Mouse (Mus musculus): ENCODE results near the gene C1qtnf3. TPM values are rescaled to one million over a fixed set of nuclear protein-coding genes. Genes with fewer than 3 reads are reported as not detected.

The C1qtnf3 gene
- polyA plus RNA-seq, 1 experiment = 0.08 TPM

DNA sequence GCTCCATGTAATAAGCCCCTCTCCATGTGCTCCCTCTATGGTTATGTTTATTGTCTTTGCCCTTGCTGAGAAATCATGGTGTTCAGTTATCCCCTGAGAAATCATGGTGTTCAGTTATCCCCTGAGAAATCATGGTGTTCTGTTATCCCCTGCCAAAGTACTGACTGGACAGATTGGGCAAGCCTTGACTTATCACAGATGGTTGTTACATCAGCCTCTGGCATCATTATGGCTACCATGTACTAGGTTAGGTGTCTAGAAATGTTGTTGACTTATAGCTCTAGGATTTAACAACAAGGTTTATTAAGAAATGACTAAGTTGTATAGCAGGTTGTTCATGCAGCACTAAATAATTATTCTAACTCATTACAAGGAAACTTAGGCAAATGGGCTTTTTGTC is 30.1 kb upstream of the C1qtnf3 start:
- Histone ChIP-seq H3K27me3 (ENCODE audit: control insufficient read depth, insufficient read depth, low read length) (no peaks in the 10 kb centered on the region), H3K4me3 (ENCODE audit: control insufficient read depth, insufficient read depth, low read length) (no peak overlapping the region), H3K4me1 (replicated peaks; ENCODE audit: control insufficient read depth, insufficient read depth, low read length) (no peaks in the 10 kb centered on the region), H3K36me3 (ENCODE audit: control insufficient read depth, insufficient read depth, low read length) (no peaks in the 10 kb centered on the region), H3K27ac (ENCODE audit: control insufficient read depth, insufficient read depth, low read length) (no peak overlapping the region)
- no peak for TF ChIP-seq CTCF (IDR thresholded peaks at IDR 0.05; ENCODE audit: borderline replicate concordance, control insufficient read depth, extremely low read depth, insufficient read depth, low read length, poor library complexity)
- TF ChIP-seq POLR2A (IDR thresholded peaks at IDR 0.05; ENCODE audit: control insufficient read depth, extremely low read depth, insufficient read depth, low read length, poor library complexity) = no peak
- DNase-seq = no peak

- H3K27me3 ChIP-seq (ENCODE audit: control insufficient read depth, insufficient read depth, low read length) = no peaks in the 10 kb centered on the region
- no peaks in the 10 kb centered on the region for H3K36me3 ChIP-seq (ENCODE audit: control insufficient read depth, insufficient read depth, low read length)
- DNase-seq = no peak
- TF ChIP-seq POLR2A (IDR thresholded peaks at IDR 0.05; ENCODE audit: control insufficient read depth, extremely low read depth, insufficient read depth, low read length, poor library complexity) (no peak), CTCF (IDR thresholded peaks at IDR 0.05; ENCODE audit: borderline replicate concordance, control insufficient read depth, extremely low read depth, insufficient read depth, low read length, poor library complexity) (no peak)
- H3K4me3 ChIP-seq (ENCODE audit: control insufficient read depth, insufficient read depth, low read length) = no peak overlapping the region
- no peak overlapping the region for H3K27ac ChIP-seq (ENCODE audit: control insufficient read depth, insufficient read depth, low read length)
- H3K4me1 ChIP-seq (replicated peaks; ENCODE audit: control insufficient read depth, insufficient read depth, low read length) = no peaks in the 10 kb centered on the region
- WGBS = 81% methylated on average over 3 of the region's 3 CpGs
These were observed 29.6 kb upstream of the C1qtnf3 start for GRCm38 (mm10) chr15:10922570-10922969.

DNA sequence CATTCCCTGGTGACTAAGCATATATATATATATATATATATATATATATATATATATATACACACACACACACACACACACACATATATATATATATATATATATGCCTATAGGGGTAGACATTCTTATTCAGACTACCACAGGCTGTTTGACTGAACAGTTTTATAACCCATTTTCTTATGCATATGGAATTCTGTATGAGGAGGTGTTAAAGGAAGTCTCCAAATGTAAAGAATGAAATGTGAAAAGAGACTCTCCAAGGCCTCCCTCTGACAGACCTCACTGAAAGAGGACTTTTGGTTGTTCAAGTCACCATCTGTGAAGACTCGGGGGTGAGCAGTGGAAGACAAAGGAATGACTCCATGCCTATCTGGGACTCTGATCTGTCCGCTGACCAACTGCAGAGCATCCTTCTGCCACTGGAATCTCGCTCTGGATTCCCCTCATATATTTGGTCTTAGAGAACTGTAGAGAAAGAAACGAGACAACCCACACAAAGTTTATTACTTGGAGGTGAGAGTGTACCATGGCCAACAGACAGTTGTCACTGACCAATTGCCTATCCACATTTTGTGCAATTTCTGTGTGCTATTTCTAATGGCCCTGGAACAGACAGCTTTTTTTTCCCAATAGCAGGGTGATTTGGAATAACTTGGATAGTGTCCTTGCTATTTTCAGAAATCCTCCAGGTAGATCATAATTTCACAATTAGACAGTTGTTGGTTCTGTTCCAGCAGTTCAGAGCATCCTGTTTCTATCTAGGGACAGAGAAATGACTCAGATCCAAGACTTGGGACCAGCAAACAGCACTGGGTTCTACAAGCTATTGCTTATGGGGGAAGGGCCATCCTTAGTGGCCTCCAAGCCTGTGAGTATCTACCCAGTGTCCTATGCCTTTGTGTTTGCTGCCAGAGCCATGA is 28.8 kb upstream of the C1qtnf3 start:
- Histone ChIP-seq H3K36me3 (ENCODE audit: control insufficient read depth, insufficient read depth, low read length) (no peaks in the 10 kb centered on the region), H3K4me3 (ENCODE audit: control insufficient read depth, insufficient read depth, low read length) (no peak overlapping the region), H3K27me3 (ENCODE audit: control insufficient read depth, insufficient read depth, low read length) (no peaks in the 10 kb centered on the region), H3K4me1 (replicated peaks; ENCODE audit: control insufficient read depth, insufficient read depth, low read length) (no peaks in the 10 kb centered on the region), H3K27ac (ENCODE audit: control insufficient read depth, insufficient read depth, low read length) (no peak overlapping the region)
- 90% methylated on average over 4 of the region's 4 CpGs for WGBS
- DNase-seq = no peak
- TF ChIP-seq POLR2A (IDR thresholded peaks at IDR 0.05; ENCODE audit: control insufficient read depth, extremely low read depth, insufficient read depth, low read length, poor library complexity) (no peak), CTCF (IDR thresholded peaks at IDR 0.05; ENCODE audit: borderline replicate concordance, control insufficient read depth, extremely low read depth, insufficient read depth, low read length, poor library complexity) (no peak)

DNA sequence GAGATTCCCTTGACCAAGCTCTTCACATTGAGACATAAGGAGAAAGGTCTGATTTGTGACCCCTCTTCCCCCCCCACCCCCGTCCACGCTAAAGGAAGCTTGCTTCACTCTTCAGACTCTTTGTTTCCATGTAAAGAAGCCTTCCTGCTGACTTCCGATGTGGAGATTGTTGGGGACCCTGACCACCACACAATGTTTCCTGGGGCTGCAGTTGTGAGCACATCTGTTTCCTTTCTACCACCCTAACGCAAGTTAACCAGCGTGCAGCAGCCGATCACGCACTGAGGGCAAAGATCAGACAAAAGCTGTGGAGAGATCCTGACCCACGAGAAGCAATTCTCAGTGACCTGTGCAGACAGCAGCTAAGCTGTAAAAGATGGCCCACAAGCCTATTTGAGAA is 24.8 kb upstream of the C1qtnf3 start:
- no peaks in the 10 kb centered on the region for H3K27me3 ChIP-seq (ENCODE audit: control insufficient read depth, insufficient read depth, low read length)
- TF ChIP-seq POLR2A (IDR thresholded peaks at IDR 0.05; ENCODE audit: control insufficient read depth, extremely low read depth, insufficient read depth, low read length, poor library complexity) (no peak), CTCF (IDR thresholded peaks at IDR 0.05; ENCODE audit: borderline replicate concordance, control insufficient read depth, extremely low read depth, insufficient read depth, low read length, poor library complexity) (no peak)
- WGBS = 8% methylated on average over 8 of the region's 8 CpGs
- H3K4me3 ChIP-seq (ENCODE audit: control insufficient read depth, insufficient read depth, low read length) = no peak overlapping the region
- H3K4me1 ChIP-seq (replicated peaks; ENCODE audit: control insufficient read depth, insufficient read depth, low read length) = no peaks in the 10 kb centered on the region
- H3K27ac ChIP-seq (ENCODE audit: control insufficient read depth, insufficient read depth, low read length) = no peak overlapping the region
- DNase-seq = no peak
- no peaks in the 10 kb centered on the region for H3K36me3 ChIP-seq (ENCODE audit: control insufficient read depth, insufficient read depth, low read length)

- H3K4me3 ChIP-seq (ENCODE audit: control insufficient read depth, insufficient read depth, low read length) = no peak overlapping the region
- no peak for DNase-seq
- H3K27me3 ChIP-seq (ENCODE audit: control insufficient read depth, insufficient read depth, low read length) = no peaks in the 10 kb centered on the region
- H3K4me1 ChIP-seq (replicated peaks; ENCODE audit: control insufficient read depth, insufficient read depth, low read length) = no peaks in the 10 kb centered on the region
- no peaks in the 10 kb centered on the region for H3K36me3 ChIP-seq (ENCODE audit: control insufficient read depth, insufficient read depth, low read length)
- WGBS = 96% methylated on average over 5 of the region's 5 CpGs
- no peak for TF ChIP-seq CTCF (IDR thresholded peaks at IDR 0.05; ENCODE audit: borderline replicate concordance, control insufficient read depth, extremely low read depth, insufficient read depth, low read length, poor library complexity)
- no peak for TF ChIP-seq POLR2A (IDR thresholded peaks at IDR 0.05; ENCODE audit: control insufficient read depth, extremely low read depth, insufficient read depth, low read length, poor library complexity)
- no peak overlapping the region for H3K27ac ChIP-seq (ENCODE audit: control insufficient read depth, insufficient read depth, low read length)
These were observed 23.4 kb upstream of the C1qtnf3 start for GRCm38 (mm10) chr15:10928633-10929270.

- H3K4me3 ChIP-seq (ENCODE audit: control insufficient read depth, insufficient read depth, low read length) = no peak overlapping the region
- no peaks in the 10 kb centered on the region for H3K36me3 ChIP-seq (ENCODE audit: control insufficient read depth, insufficient read depth, low read length)
- H3K27me3 ChIP-seq (ENCODE audit: control insufficient read depth, insufficient read depth, low read length) = no peaks in the 10 kb centered on the region
- H3K27ac ChIP-seq (ENCODE audit: control insufficient read depth, insufficient read depth, low read length) = no peak overlapping the region
- WGBS = 9% methylated on average over 1 of the region's 1 CpGs
- no peaks in the 10 kb centered on the region for H3K4me1 ChIP-seq (replicated peaks; ENCODE audit: control insufficient read depth, insufficient read depth, low read length)
- DNase-seq = no peak
- TF ChIP-seq POLR2A (IDR thresholded peaks at IDR 0.05; ENCODE audit: control insufficient read depth, extremely low read depth, insufficient read depth, low read length, poor library complexity) (no peak), CTCF (IDR thresholded peaks at IDR 0.05; ENCODE audit: borderline replicate concordance, control insufficient read depth, extremely low read depth, insufficient read depth, low read length, poor library complexity) (no peak)
These were observed 18.2 kb upstream of the C1qtnf3 start for GRCm38 (mm10) chr15:10933930-10934329.
